Mouse (Mus musculus) thymus, adult 2 months (tissue): ENCODE data around the gene Sema3b. TPM values are rescaled to one million over a fixed set of nuclear protein-coding genes. Genes with fewer than 3 reads are reported as not detected.
"Not testable (repeated sequence)": the region's sequence is repeated elsewhere in the genome, so short reads cannot be mapped to it uniquely, and the experiment has no call there.

Experiments
- DNase-seq: peaks from one replicate; pipeline ENCODE4 v3.0.0; 2021
- H3K27ac ChIP-seq: fragments of 200-500 bp; 2 replicates; pipeline ENCODE4 v1.5.1; 2012; ENCODE audit warnings: low read length, control low read depth; ENCODE audit not compliant: control insufficient read depth, insufficient read depth
- H3K27me3 ChIP-seq: fragments of 200-500 bp; 2 replicates; pipeline ENCODE4 v1.6.1; 2012; ENCODE audit warnings: mild to moderate bottlenecking, low read length, moderate library complexity, mixed read lengths; ENCODE audit not compliant: control insufficient read depth, insufficient read depth
- H3K36me3 ChIP-seq: fragments of 200-500 bp; 2 replicates; pipeline ENCODE4 v1.6.1; 2012; ENCODE audit warnings: mild to moderate bottlenecking, low read length, moderate library complexity; ENCODE audit not compliant: control insufficient read depth, insufficient read depth
- H3K4me1 ChIP-seq: fragments of 200-500 bp; replicated peaks from 2 replicates; pipeline ENCODE4 v1.6.1; 2012; ENCODE audit warnings: low read length; ENCODE audit not compliant: control insufficient read depth, insufficient read depth
- H3K4me3 ChIP-seq: fragments of 200-500 bp; 2 replicates; pipeline ENCODE4 v1.5.1; 2012; ENCODE audit warnings: mild to moderate bottlenecking, low read length, control low read depth, moderate library complexity; ENCODE audit not compliant: control insufficient read depth, insufficient read depth
- CTCF ChIP-seq: fragments of 200-500 bp; IDR thresholded peaks from 2 replicates; pipeline ENCODE4 v1.5.1; 2012; ENCODE audit warnings: mild to moderate bottlenecking, control low read depth, low read length, moderate library complexity, borderline replicate concordance; ENCODE audit not compliant: control insufficient read depth, poor library complexity, insufficient read depth; ENCODE audit errors: extremely low read depth
- POLR2A ChIP-seq: fragments of 200-500 bp; IDR thresholded peaks from 2 replicates; pipeline ENCODE4 v1.6.1; 2012; ENCODE audit warnings: mild to moderate bottlenecking, low read length, control low read depth, moderate library complexity; ENCODE audit not compliant: control insufficient read depth, poor library complexity, insufficient read depth; ENCODE audit errors: extremely low read depth
- WGBS: fragments of 180-500 bp; shearing (Covaris S2); methylation state at CpG from one replicate; pipeline ENCODE4 v1.1.7; 2018; 5-methylcytosine and 5-hydroxymethylcytosine counted together
- polyA plus RNA-seq: library from polyadenylated mRNA; depleted of rRNA; stranded (reverse); fragments of >200 nt; gene quantifications from 2 replicates; pipeline ENCODE4 v1.2.3, GENCODE M21; 2012

Sema3b gene
- polyA plus RNA-seq, 1 experiment: 4.9 TPM

- no peak for DNase-seq
- TF ChIP-seq CTCF: no peak
- no peak for TF ChIP-seq POLR2A
- Histone ChIP-seq H3K27me3 (no peaks in the 10 kb centered on the region), H3K27ac (no peak overlapping the region), H3K4me1 (peaks cover 28% of the 10 kb centered on the region), H3K36me3 (no peaks in the 10 kb centered on the region; the same call in 1 of the 2 replicates), H3K4me3 (peak overlapping the region; percentile 13; the same call in 1 of the 2 replicates)
- WGBS: 80% methylated on average over 13 of the region's 13 CpGs
These were observed 39.0 kb downstream of the Sema3b start for GRCm38 (mm10) chr9:107570016-107570415.

GRCm38 (mm10) chr9:107569270-107569669, 39.8 kb downstream of the Sema3b start:
- peak overlapping the region; percentile 85 for H3K4me3 ChIP-seq
- H3K27ac ChIP-seq: no peak overlapping the region
- no peaks in the 10 kb centered on the region for H3K27me3 ChIP-seq
- no peaks in the 10 kb centered on the region; the same call in 1 of the 2 replicates for H3K36me3 ChIP-seq
- WGBS: under 1% methylated on average over 23 of the region's 23 CpGs
- H3K4me1 ChIP-seq: peaks cover 29% of the 10 kb centered on the region
- DNase-seq: no peak
- TF ChIP-seq POLR2A: no peak
- TF ChIP-seq CTCF: 0 out of 2 replicates have a peak, but pooled peaks have one; percentile 14

GRCm38 (mm10) chr9:107568331-107569261, 40.4 kb downstream of the Sema3b start:
- Histone ChIP-seq H3K36me3 (no peaks in the 10 kb centered on the region; the same call in 1 of the 2 replicates), H3K4me3 (peak overlapping the region; percentile 85), H3K4me1 (peaks cover 34% of the 10 kb centered on the region), H3K27me3 (no peaks in the 10 kb centered on the region), H3K27ac (no peak overlapping the region)
- 1% methylated on average over 41 of the region's 41 CpGs for WGBS
- TF ChIP-seq POLR2A: 0 out of 2 replicates have a peak, but pooled peaks have one; percentile 4
- TF ChIP-seq CTCF: no peak
- DNase-seq: peak; percentile 81

- Histone ChIP-seq H3K27ac (no peak within 1 kb of the TSS), H3K4me1 (peaks cover 34% of the 10 kb centered on the region), H3K27me3 (no peaks in the 10 kb centered on the region), H3K4me3 (peak within 1 kb of the TSS; percentile 85), H3K36me3 (no peaks in the 10 kb centered on the region; the same call in 1 of the 2 replicates)
- 81% methylated on average over 18 of the region's 18 CpGs for WGBS
- no peak for DNase-seq
- TF ChIP-seq CTCF: no peak
- no peak for TF ChIP-seq POLR2A
These were observed 41.2 kb downstream of the Sema3b start, which contains the start of gene Hyal2 for GRCm38 (mm10) chr9:107567702-107568319. Gene Hyal2 (plus strand): TSS chr9:107567945.

- DNase-seq: no peak
- no peak overlapping the region for H3K27ac ChIP-seq
- TF ChIP-seq CTCF (no peak), POLR2A (no peak)
- H3K27me3 ChIP-seq: no peaks in the 10 kb centered on the region
- peaks cover 1% of the 10 kb centered on the region for H3K36me3 ChIP-seq
- H3K4me1 ChIP-seq: peaks cover 34% of the 10 kb centered on the region
- H3K4me3 ChIP-seq: no peak overlapping the region
- 94% methylated on average over 3 of the region's 3 CpGs for WGBS
These were observed 42.2 kb downstream of the Sema3b start for GRCm38 (mm10) chr9:107566855-107567254.

- Histone ChIP-seq H3K36me3 (peaks cover 8% of the 10 kb centered on the region), H3K27ac (no peak overlapping the region), H3K27me3 (no peaks in the 10 kb centered on the region), H3K4me1 (peaks cover 34% of the 10 kb centered on the region), H3K4me3 (no peak overlapping the region)
- WGBS: 71% methylated on average over 15 of the region's 15 CpGs
- no peak for TF ChIP-seq POLR2A
- TF ChIP-seq CTCF: peak; percentile 75; the same call in 1 of the 2 replicates
- DNase-seq: peak; percentile 80
These were observed 42.9 kb downstream of the Sema3b start for GRCm38 (mm10) chr9:107566041-107566709.

GRCm38 (mm10) chr9:107565556-107565955, 43.5 kb downstream of the Sema3b start:
- DNase-seq, H3K4me3 ChIP-seq, H3K27ac ChIP-seq, H3K27me3 ChIP-seq: not testable (repeated sequence)
- Histone ChIP-seq H3K36me3 (peaks cover 14% of the 10 kb centered on the region), H3K4me1 (peaks cover 34% of the 10 kb centered on the region)
- 55% methylated on average over 5 of the region's 5 CpGs for WGBS
